Mouse (Mus musculus): ENCODE measurements around the gene Wnt3a.

DNA sequence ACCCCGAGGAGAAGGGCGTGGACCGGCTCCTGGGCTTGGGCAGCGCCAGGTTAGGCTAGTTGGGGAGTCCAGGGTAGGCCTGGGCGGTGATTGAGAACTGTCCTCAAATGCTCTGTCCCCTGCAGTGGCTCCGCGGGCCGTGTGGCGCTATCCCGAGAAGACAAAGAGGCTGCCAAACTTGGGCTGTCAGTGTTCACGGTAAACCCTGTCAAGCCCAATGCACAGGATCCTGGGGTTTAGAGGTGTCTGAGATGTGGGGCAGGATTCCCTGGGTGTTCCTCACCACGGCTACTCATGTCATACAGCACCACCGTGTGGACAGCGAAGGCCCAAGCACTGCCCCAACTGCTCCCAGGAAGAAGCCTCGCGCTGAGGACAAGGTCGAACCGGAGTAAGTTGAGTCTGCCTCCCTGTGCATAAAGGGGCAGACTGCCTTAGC is 81.5 kb downstream of the Wnt3a start:
- TF ChIP-seq REST (IDR thresholded peaks at IDR 0.05; ENCODE audit: insufficient read depth, insufficient read length) (no peak), USF1 (IDR thresholded peaks at IDR 0.05; ENCODE audit: low read depth) (no peak), POLR2A (IDR thresholded peaks at IDR 0.05; ENCODE audit: insufficient read length, low read depth) (peak; percentile 38), TCF3 (IDR thresholded peaks at IDR 0.05; ENCODE audit: insufficient read length, low read depth) (no peak), E2F4 (IDR thresholded peaks at IDR 0.05; ENCODE audit: insufficient read depth) (no peak), POLR2AphosphoS2 (IDR thresholded peaks at IDR 0.05; ENCODE audit: insufficient read length, low read depth) (peak; percentile 83), MYOG (IDR thresholded peaks at IDR 0.05; ENCODE audit: control insufficient read depth in 1 of 3, insufficient read depth in 1 of 3, insufficient read length in 2 of 3, low read depth in 2 of 3) (no peak), MYOD1 (IDR thresholded peaks at IDR 0.05; ENCODE audit: control insufficient read depth in 1 of 3, insufficient read length in 2 of 3, low read depth in 2 of 3) (no peak), CEBPB (IDR thresholded peaks at IDR 0.05; ENCODE audit: insufficient read depth, poor library complexity, severe bottlenecking) (no peak)
